Mouse (Mus musculus): ENCODE data around the gene Lgals1. TPM values are rescaled to one million over a fixed set of nuclear protein-coding genes. Genes with fewer than 3 reads are reported as not detected.

The Lgals1 gene
- polyA plus RNA-seq, 1 experiment from 2014 or later = 2,795 TPM

Small RNA genes lying within 50 kb of the gene (microRNA-seq; reads per million reads assigned to microRNA genes)
- gene Mir6955 = not detected

Other genes starting within 250 kb of the Lgals1 start
- gene Elfn2, start 208.0 kb upstream of the Lgals1 start, polyA plus RNA-seq (2015; fragmentation: Nextera tagmentation; extraction: Ambion mirVana) = 0.05 and 0.22 TPM in 2 replicates
- 15.1 and 16.3 TPM in 2 replicates for gene Mfng, start 153.2 kb upstream of the Lgals1 start, polyA plus RNA-seq (2015; fragmentation: Nextera tagmentation; extraction: Ambion mirVana)
- 3.4 and 3.8 TPM in 2 replicates for gene Card10, start 123.7 kb upstream of the Lgals1 start, polyA plus RNA-seq (2015; fragmentation: Nextera tagmentation; extraction: Ambion mirVana)
- gene Cdc42ep1, start 84.1 kb upstream of the Lgals1 start, polyA plus RNA-seq (2015; fragmentation: Nextera tagmentation; extraction: Ambion mirVana) = 26.5 and 30.0 TPM in 2 replicates
- gene Lgals2, start 71.2 kb upstream of the Lgals1 start, polyA plus RNA-seq (2015; fragmentation: Nextera tagmentation; extraction: Ambion mirVana) = 0.65 and 0.73 TPM in 2 replicates
- gene Gga1, start 49.5 kb upstream of the Lgals1 start, polyA plus RNA-seq (2015; fragmentation: Nextera tagmentation; extraction: Ambion mirVana) = 53.2 and 54.4 TPM in 2 replicates
- 0.50 and 0.65 TPM in 2 replicates for gene Gm49510, start 27.1 kb upstream of the Lgals1 start, polyA plus RNA-seq (2015; fragmentation: Nextera tagmentation; extraction: Ambion mirVana)
- 55.2 and 61.1 TPM in 2 replicates for gene Sh3bp1, start 27.0 kb upstream of the Lgals1 start, polyA plus RNA-seq (2015; fragmentation: Nextera tagmentation; extraction: Ambion mirVana)
- 13.0 and 15.0 TPM in 2 replicates for gene Pdxp, start 12.8 kb upstream of the Lgals1 start, polyA plus RNA-seq (2015; fragmentation: Nextera tagmentation; extraction: Ambion mirVana)
- 53.2 and 55.2 TPM in 2 replicates for gene Nol12, start 8.2 kb downstream of the Lgals1 start, polyA plus RNA-seq (2015; fragmentation: Nextera tagmentation; extraction: Ambion mirVana)
- 54.8 and 59.2 TPM in 2 replicates for gene Triobp, start 21.0 kb downstream of the Lgals1 start, polyA plus RNA-seq (2015; fragmentation: Nextera tagmentation; extraction: Ambion mirVana)
- 487 and 628 TPM in 2 replicates for gene H1f0, start 101.7 kb downstream of the Lgals1 start, polyA plus RNA-seq (2015; fragmentation: Nextera tagmentation; extraction: Ambion mirVana)
- 0.13 TPM in 1 of 2 replicates, not detected in the other for gene Galr3, start 115.2 kb downstream of the Lgals1 start, polyA plus RNA-seq (2015; fragmentation: Nextera tagmentation; extraction: Ambion mirVana)
- 43.9 and 46.6 TPM in 2 replicates for gene Ankrd54, start 136.2 kb downstream of the Lgals1 start, polyA plus RNA-seq (2015; fragmentation: Nextera tagmentation; extraction: Ambion mirVana)
- gene Eif3l, start 148.5 kb downstream of the Lgals1 start, polyA plus RNA-seq (2015; fragmentation: Nextera tagmentation; extraction: Ambion mirVana) = 203 and 206 TPM in 2 replicates
- gene Micall1, start 182.2 kb downstream of the Lgals1 start, polyA plus RNA-seq (2015; fragmentation: Nextera tagmentation; extraction: Ambion mirVana) = 15.1 and 16.3 TPM in 2 replicates
- 295 and 310 TPM in 2 replicates for gene Polr2f, start 214.3 kb downstream of the Lgals1 start, polyA plus RNA-seq (2015; fragmentation: Nextera tagmentation; extraction: Ambion mirVana)
- 6.3 and 8.5 TPM in 2 replicates for gene 1700088E04Rik, start 214.5 kb downstream of the Lgals1 start, polyA plus RNA-seq (2015; fragmentation: Nextera tagmentation; extraction: Ambion mirVana)
- gene Sox10, start 238.5 kb downstream of the Lgals1 start, polyA plus RNA-seq (2015; fragmentation: Nextera tagmentation; extraction: Ambion mirVana) = 4.2 and 5.2 TPM in 2 replicates